Mouse (Mus musculus): Measurements from ENCODE around the gene Zfp143. TPM values are rescaled to one million over a fixed set of nuclear protein-coding genes. Genes with fewer than 3 reads are reported as not detected.

Zfp143 gene
- polyA plus RNA-seq, 1 experiment from 2014 or later: 16.8 TPM

GRCm38 (mm10) chr7:110118448-110118847 is 57.4 kb downstream of the Zfp143 start:
- Histone ChIP-seq H3K27ac (ENCODE audit: low read depth, low read length) (no peak overlapping the region), H3K4me2 (no peak overlapping the region), H3K4me3 (ENCODE audit: low read depth, low read length) (no peak overlapping the region), H3K9me3 (ENCODE audit: control insufficient read depth, low read length) (no peaks in the 10 kb centered on the region), H3K4me1 (replicated peaks; ENCODE audit: control insufficient read depth, insufficient read depth, low read length) (0 out of 2 replicates have a peak, but pooled peaks cover 9% of the 10 kb centered on the region), H3K9ac (ENCODE audit: low read depth, low read length) (no peak overlapping the region), H3K27me3 (replicated peaks; ENCODE audit: control insufficient read depth, insufficient read depth, low read length) (no peaks in the 10 kb centered on the region), H3K36me3 (ENCODE audit: control insufficient read depth, insufficient read depth, low read length) (no peaks in the 10 kb centered on the region)
- 83% methylated on average over 2 of the region's 2 CpGs for WGBS
- DNase-seq (ENCODE audit: low spot score) (no peak), ATAC-seq (replicated peaks; ENCODE audit: low FRiP score) (no peak)

GRCm38 (mm10) chr7:110120157-110120784 is 59.3 kb downstream of the Zfp143 start:
- Histone ChIP-seq H3K4me2 (peak overlapping the region; percentile 84), H3K4me1 (replicated peaks; ENCODE audit: control insufficient read depth, insufficient read depth, low read length) (peaks cover 14% of the 10 kb centered on the region; the same call in 1 of the 2 replicates)

GRCm38 (mm10) chr7:110121162-110121515 is 60.1 kb downstream of the Zfp143 start:
- Histone ChIP-seq H3K9me3 (ENCODE audit: control insufficient read depth, low read length) (no peaks in the 10 kb centered on the region), H3K4me3 (ENCODE audit: low read depth, low read length) (peak overlapping the region; percentile 99), H3K27ac (ENCODE audit: low read depth, low read length) (peak overlapping the region; percentile 82), H3K4me1 (replicated peaks; ENCODE audit: control insufficient read depth, insufficient read depth, low read length) (peaks cover 14% of the 10 kb centered on the region; the same call in 1 of the 2 replicates), H3K36me3 (ENCODE audit: control insufficient read depth, insufficient read depth, low read length) (no peaks in the 10 kb centered on the region), H3K4me2 (peak overlapping the region; percentile 84), H3K27me3 (replicated peaks; ENCODE audit: control insufficient read depth, insufficient read depth, low read length) (no peaks in the 10 kb centered on the region), H3K9ac (ENCODE audit: low read depth, low read length) (peak overlapping the region; percentile 70)
- DNase-seq (ENCODE audit: low spot score) (no peak), ATAC-seq (replicated peaks; ENCODE audit: low FRiP score) (no peak)
- WGBS: 3% methylated on average over 9 of the region's 9 CpGs

More at GRCm38 (mm10) chr7:110120157-110120784, 59.3 kb downstream of the Zfp143 start:
- no peaks in the 10 kb centered on the region for H3K9me3 ChIP-seq (ENCODE audit: control insufficient read depth, low read length)
- no peak overlapping the region for H3K27ac ChIP-seq (ENCODE audit: low read depth, low read length)
- DNase-seq (ENCODE audit: low spot score) (no peak), ATAC-seq (replicated peaks; ENCODE audit: low FRiP score) (no peak)
- no peaks in the 10 kb centered on the region for H3K36me3 ChIP-seq (ENCODE audit: control insufficient read depth, insufficient read depth, low read length)
- 73% methylated on average over 2 of the region's 2 CpGs for WGBS
- H3K27me3 ChIP-seq (replicated peaks; ENCODE audit: control insufficient read depth, insufficient read depth, low read length): no peaks in the 10 kb centered on the region
- H3K4me3 ChIP-seq (ENCODE audit: low read depth, low read length): 0 out of 2 replicates have a peak overlapping the region, but pooled peaks have one; percentile 99
- peak overlapping the region; percentile 42; the same call in 1 of the 2 replicates for H3K9ac ChIP-seq (ENCODE audit: low read depth, low read length)

GRCm38 (mm10) chr7:110121516-110122288 is 60.7 kb downstream of the Zfp143 start, which contains the start of gene Wee1:
Wee1 (plus strand) TSS chr7:110122046.
- peak within 1 kb of the TSS; percentile 96 for H3K27ac ChIP-seq (ENCODE audit: low read depth, low read length)
- peaks cover 2% of the 10 kb centered on the region for H3K36me3 ChIP-seq (ENCODE audit: control insufficient read depth, insufficient read depth, low read length)
- H3K4me2 ChIP-seq: peak within 1 kb of the TSS; percentile 84
- H3K4me3 ChIP-seq (ENCODE audit: low read depth, low read length): peak within 1 kb of the TSS; percentile 99
- peaks cover 14% of the 10 kb centered on the region; the same call in 1 of the 2 replicates for H3K4me1 ChIP-seq (replicated peaks; ENCODE audit: control insufficient read depth, insufficient read depth, low read length)
- H3K9ac ChIP-seq (ENCODE audit: low read depth, low read length): peak within 1 kb of the TSS; percentile 97
- WGBS: under 1% methylated on average over 80 of the region's 81 CpGs
- ATAC-seq (replicated peaks; ENCODE audit: low FRiP score) (peak; percentile 97), DNase-seq (ENCODE audit: low spot score) (peak; percentile 99)
- H3K9me3 ChIP-seq (ENCODE audit: control insufficient read depth, low read length): no peaks in the 10 kb centered on the region
- no peaks in the 10 kb centered on the region for H3K27me3 ChIP-seq (replicated peaks; ENCODE audit: control insufficient read depth, insufficient read depth, low read length)

GRCm38 (mm10) chr7:110122289-110122564 is 61.2 kb downstream of the Zfp143 start:
- DNase-seq (ENCODE audit: low spot score): no peak
- Histone ChIP-seq H3K4me1 (replicated peaks; ENCODE audit: control insufficient read depth, insufficient read depth, low read length) (peaks cover 14% of the 10 kb centered on the region; the same call in 1 of the 2 replicates), H3K9me3 (ENCODE audit: control insufficient read depth, low read length) (no peaks in the 10 kb centered on the region), H3K9ac (ENCODE audit: low read depth, low read length) (peak overlapping the region; percentile 97), H3K4me2 (peak overlapping the region; percentile 70), H3K36me3 (ENCODE audit: control insufficient read depth, insufficient read depth, low read length) (peaks cover 6% of the 10 kb centered on the region), H3K27me3 (replicated peaks; ENCODE audit: control insufficient read depth, insufficient read depth, low read length) (no peaks in the 10 kb centered on the region), H3K27ac (ENCODE audit: low read depth, low read length) (peak overlapping the region; percentile 96), H3K4me3 (ENCODE audit: low read depth, low read length) (peak overlapping the region; percentile 99)
- no peak; the same call in 1 of the 2 replicates for ATAC-seq (replicated peaks; ENCODE audit: low FRiP score)
- WGBS: under 1% methylated on average over 27 of the region's 27 CpGs

- H3K9me3 ChIP-seq (ENCODE audit: control insufficient read depth, low read length): no peaks in the 10 kb centered on the region
- DNase-seq (ENCODE audit: low spot score) (peak; percentile 76), ATAC-seq (replicated peaks; ENCODE audit: low FRiP score) (peak; percentile 15)
- WGBS: under 1% methylated on average over 74 of the region's 74 CpGs
- peak overlapping the region; percentile 99 for H3K4me3 ChIP-seq (ENCODE audit: low read depth, low read length)
- peak overlapping the region; percentile 97 for H3K9ac ChIP-seq (ENCODE audit: low read depth, low read length)
- peaks cover 14% of the 10 kb centered on the region; the same call in 1 of the 2 replicates for H3K4me1 ChIP-seq (replicated peaks; ENCODE audit: control insufficient read depth, insufficient read depth, low read length)
- H3K27me3 ChIP-seq (replicated peaks; ENCODE audit: control insufficient read depth, insufficient read depth, low read length): no peaks in the 10 kb centered on the region
- peaks cover 10% of the 10 kb centered on the region for H3K36me3 ChIP-seq (ENCODE audit: control insufficient read depth, insufficient read depth, low read length)
- peak overlapping the region; percentile 70 for H3K4me2 ChIP-seq
- peak overlapping the region; percentile 96 for H3K27ac ChIP-seq (ENCODE audit: low read depth, low read length)
These were observed 61.8 kb downstream of the Zfp143 start for GRCm38 (mm10) chr7:110122565-110123422.

- Histone ChIP-seq H3K4me3 (ENCODE audit: low read depth, low read length) (peak overlapping the region; percentile 99), H3K9me3 (ENCODE audit: control insufficient read depth, low read length) (no peaks in the 10 kb centered on the region), H3K27me3 (replicated peaks; ENCODE audit: control insufficient read depth, insufficient read depth, low read length) (no peaks in the 10 kb centered on the region), H3K27ac (ENCODE audit: low read depth, low read length) (no peak overlapping the region), H3K4me1 (replicated peaks; ENCODE audit: control insufficient read depth, insufficient read depth, low read length) (peaks cover 14% of the 10 kb centered on the region; the same call in 1 of the 2 replicates), H3K4me2 (peak overlapping the region; percentile 70), H3K36me3 (ENCODE audit: control insufficient read depth, insufficient read depth, low read length) (peaks cover 15% of the 10 kb centered on the region), H3K9ac (ENCODE audit: low read depth, low read length) (peak overlapping the region; percentile 97)
- ATAC-seq (replicated peaks; ENCODE audit: low FRiP score): no peak
- DNase-seq (ENCODE audit: low spot score): no peak
- 38% methylated on average over 12 of the region's 12 CpGs for WGBS
These were observed 63.0 kb downstream of the Zfp143 start for GRCm38 (mm10) chr7:110123844-110124555.

- Histone ChIP-seq H3K36me3 (ENCODE audit: control insufficient read depth, insufficient read depth, low read length) (peaks cover 34% of the 10 kb centered on the region), H3K4me1 (replicated peaks; ENCODE audit: control insufficient read depth, insufficient read depth, low read length) (peaks cover 6% of the 10 kb centered on the region; the same call in 1 of the 2 replicates), H3K4me3 (ENCODE audit: low read depth, low read length) (no peak overlapping the region), H3K27me3 (replicated peaks; ENCODE audit: control insufficient read depth, insufficient read depth, low read length) (no peaks in the 10 kb centered on the region), H3K9me3 (ENCODE audit: control insufficient read depth, low read length) (no peaks in the 10 kb centered on the region), H3K27ac (ENCODE audit: low read depth, low read length) (no peak overlapping the region), H3K9ac (ENCODE audit: low read depth, low read length) (no peak overlapping the region), H3K4me2 (no peak overlapping the region)
- WGBS: 77% methylated on average over 2 of the region's 2 CpGs
- ATAC-seq (replicated peaks; ENCODE audit: low FRiP score) (no peak), DNase-seq (ENCODE audit: low spot score) (no peak)
These were observed 67.5 kb downstream of the Zfp143 start for GRCm38 (mm10) chr7:110128566-110128965.
